Mouse (Mus musculus): ENCODE measurements around the gene Ubqln4. TPM values are rescaled to one million over a fixed set of nuclear protein-coding genes. Genes with fewer than 3 reads are reported as not detected.
A peak's percentile ranks its signal among the peaks of the same experiment; 100 is the strongest.

Gene Ubqln4
- polyA plus RNA-seq, 1 experiment from 2014 or later = 18.4 TPM

DNA sequence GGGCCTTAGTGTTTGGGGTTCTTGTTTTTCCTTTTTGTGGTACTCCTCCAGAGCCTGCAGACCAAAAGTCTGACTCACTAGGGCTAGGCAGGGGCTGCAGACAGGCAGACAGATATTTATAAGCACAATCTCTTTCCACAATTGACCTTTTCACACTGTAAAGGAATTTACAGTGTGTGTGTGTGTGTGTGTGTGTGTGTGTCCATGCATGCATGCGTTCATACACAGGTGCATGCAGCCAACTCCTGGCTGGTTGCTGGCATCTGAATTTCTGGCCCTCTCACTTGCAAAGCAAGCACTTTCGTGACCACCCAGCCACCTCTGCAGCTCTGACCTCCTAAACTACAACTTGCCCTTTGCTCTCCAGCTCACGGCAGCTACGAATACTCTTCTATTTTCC lies 55.5 kb downstream of the Ubqln4 start:
- Histone ChIP-seq H3K36me3 (ENCODE audit: insufficient read depth, low read length) (no peaks in the 10 kb centered on the region; the same call in 1 of the 2 replicates), H3K4me1 (ENCODE audit: insufficient read depth, low read depth, low read length) (no peaks in the 10 kb centered on the region; the same call in none of the 2 replicates), H3K9ac (replicated peaks; ENCODE audit: low read depth) (no peak overlapping the region), H3K9me3 (ENCODE audit: low read length) (no peaks in the 10 kb centered on the region), H3K27me3 (replicated peaks; ENCODE audit: insufficient read depth, low read length) (no peaks in the 10 kb centered on the region), H3K27ac (ENCODE audit: low read length) (no peak overlapping the region), H3K4me3 (ENCODE audit: low read depth, low read length) (no peak overlapping the region), H3K4me2 (replicated peaks; ENCODE audit: low read depth, low read length) (no peak overlapping the region)
- whole genome bisulfite sequencing = 60% methylated on average over 4 of the region's 4 CpGs
- TF ChIP-seq CTCF (IDR thresholded peaks at IDR 0.05) (no peak), EP300 (IDR thresholded peaks at IDR 0.05) (no peak)
- DNase-seq (ENCODE audit: low spot score) (no peak), ATAC-seq (no peak)

DNA sequence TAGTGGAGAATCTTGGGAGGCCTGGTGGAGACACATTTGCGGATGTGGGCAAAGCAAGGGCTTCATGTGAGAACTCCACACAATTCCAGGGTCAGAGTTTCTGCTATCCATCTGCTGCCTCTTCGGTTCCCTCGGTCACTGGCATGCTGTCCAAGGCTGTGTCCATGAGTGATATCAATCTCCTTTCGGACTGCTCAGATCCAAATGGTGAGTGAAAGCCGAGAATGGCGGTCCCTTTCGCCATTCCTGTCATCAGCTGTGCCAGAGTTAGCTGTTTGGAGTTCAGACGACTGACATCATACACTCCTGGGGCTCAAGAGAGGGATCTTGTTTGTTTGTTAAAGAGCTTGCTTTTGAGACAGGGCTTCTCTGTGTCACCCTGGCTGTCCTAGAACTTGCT lies 60.9 kb downstream of the Ubqln4 start:
- no peaks in the 10 kb centered on the region for H3K27me3 ChIP-seq (replicated peaks; ENCODE audit: insufficient read depth, low read length)
- 69% methylated on average over 8 of the region's 8 CpGs for WGBS

DNA sequence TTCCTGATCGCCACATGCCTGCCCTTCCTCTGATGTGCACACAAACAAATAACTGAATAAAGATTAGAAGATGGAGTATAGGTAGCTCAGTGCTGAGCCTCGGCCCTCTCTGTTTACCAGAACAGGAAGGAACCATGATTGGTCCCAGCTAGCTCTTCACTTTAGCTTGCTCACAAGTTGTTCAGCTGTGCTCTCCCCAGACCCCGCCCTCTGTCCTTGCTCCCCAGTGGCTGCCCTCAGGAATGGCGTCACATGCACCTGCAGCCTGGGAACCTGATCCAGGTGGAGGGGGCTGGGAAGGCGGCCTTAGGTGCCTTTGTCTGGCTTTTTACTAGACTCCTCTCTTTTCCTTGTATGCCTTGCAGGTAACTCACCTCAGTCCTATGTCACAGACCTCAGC lies 61.6 kb downstream of the Ubqln4 start:
- Histone ChIP-seq H3K27me3 (replicated peaks; ENCODE audit: insufficient read depth, low read length) (no peaks in the 10 kb centered on the region), H3K4me3 (ENCODE audit: low read depth, low read length) (no peak overlapping the region), H3K9ac (replicated peaks; ENCODE audit: low read depth) (no peak overlapping the region), H3K27ac (ENCODE audit: low read length) (peak overlapping the region; percentile 57; the same call in 1 of the 2 replicates), H3K4me2 (replicated peaks; ENCODE audit: low read depth, low read length) (no peak overlapping the region), H3K4me1 (ENCODE audit: insufficient read depth, low read depth, low read length) (peaks cover 9% of the 10 kb centered on the region), H3K9me3 (ENCODE audit: low read length) (no peaks in the 10 kb centered on the region), H3K36me3 (ENCODE audit: insufficient read depth, low read length) (no peaks in the 10 kb centered on the region; the same call in 1 of the 2 replicates)
- no peak for TF ChIP-seq CTCF (IDR thresholded peaks at IDR 0.05)
- TF ChIP-seq EP300 (IDR thresholded peaks at IDR 0.05) = no peak
- WGBS = 60% methylated on average over 5 of the region's 5 CpGs
- peak; percentile 84 for DNase-seq (ENCODE audit: low spot score)
- ATAC-seq = peak; percentile 81

More for the DNA sequence above, 60.9 kb downstream of the Ubqln4 start:
- H3K9ac ChIP-seq (replicated peaks; ENCODE audit: low read depth) = no peak overlapping the region
- no peak for ATAC-seq
- no peaks in the 10 kb centered on the region; the same call in 1 of the 2 replicates for H3K36me3 ChIP-seq (ENCODE audit: insufficient read depth, low read length)
- H3K9me3 ChIP-seq (ENCODE audit: low read length) = no peaks in the 10 kb centered on the region
- no peak overlapping the region for H3K27ac ChIP-seq (ENCODE audit: low read length)
- H3K4me3 ChIP-seq (ENCODE audit: low read depth, low read length) = no peak overlapping the region
- peaks cover 9% of the 10 kb centered on the region for H3K4me1 ChIP-seq (ENCODE audit: insufficient read depth, low read depth, low read length)
- TF ChIP-seq CTCF (IDR thresholded peaks at IDR 0.05) = no peak
- no peak for TF ChIP-seq EP300 (IDR thresholded peaks at IDR 0.05)
- no peak overlapping the region for H3K4me2 ChIP-seq (replicated peaks; ENCODE audit: low read depth, low read length)
- DNase-seq (ENCODE audit: low spot score) = no peak

DNA sequence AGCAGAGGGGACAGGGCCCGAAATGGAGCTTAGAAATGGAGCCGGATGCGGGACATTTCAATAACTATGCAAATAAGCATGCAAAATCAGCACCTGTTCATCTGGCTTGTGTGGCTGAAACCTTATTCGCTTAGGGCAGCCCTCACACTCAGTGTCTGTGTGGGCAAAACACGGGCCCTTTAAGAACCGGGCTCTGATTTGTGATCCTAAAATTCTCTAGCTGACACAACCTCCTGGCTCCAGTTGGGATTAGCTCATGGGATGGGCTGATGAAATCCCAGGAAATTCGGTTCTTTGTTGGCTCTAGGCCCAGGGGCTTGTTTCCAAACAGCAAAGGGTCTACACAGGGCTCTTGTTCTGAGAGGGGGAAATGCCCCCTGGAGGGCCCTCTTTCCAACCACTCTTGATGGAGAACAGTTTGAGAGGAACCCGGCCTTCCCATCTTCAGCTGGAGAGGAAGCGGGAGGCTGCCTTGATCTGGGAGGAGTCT lies 62.4 kb downstream of the Ubqln4 start:
- Histone ChIP-seq H3K9ac (replicated peaks; ENCODE audit: low read depth) (no peak overlapping the region), H3K4me3 (ENCODE audit: low read depth, low read length) (peak overlapping the region; percentile 23), H3K4me1 (ENCODE audit: insufficient read depth, low read depth, low read length) (peaks cover 9% of the 10 kb centered on the region), H3K4me2 (replicated peaks; ENCODE audit: low read depth, low read length) (peak overlapping the region; percentile 40), H3K9me3 (ENCODE audit: low read length) (no peaks in the 10 kb centered on the region), H3K27ac (ENCODE audit: low read length) (peak overlapping the region; percentile 60), H3K36me3 (ENCODE audit: insufficient read depth, low read length) (no peaks in the 10 kb centered on the region; the same call in 1 of the 2 replicates), H3K27me3 (replicated peaks; ENCODE audit: insufficient read depth, low read length) (no peaks in the 10 kb centered on the region)
- 31% methylated on average over 9 of the region's 9 CpGs for WGBS
- peak; percentile 54 for ATAC-seq
- TF ChIP-seq CTCF (IDR thresholded peaks at IDR 0.05) (no peak), EP300 (IDR thresholded peaks at IDR 0.05) (no peak; the same call in 1 of the 2 replicates)
- DNase-seq (ENCODE audit: low spot score) = peak; percentile 87

DNA sequence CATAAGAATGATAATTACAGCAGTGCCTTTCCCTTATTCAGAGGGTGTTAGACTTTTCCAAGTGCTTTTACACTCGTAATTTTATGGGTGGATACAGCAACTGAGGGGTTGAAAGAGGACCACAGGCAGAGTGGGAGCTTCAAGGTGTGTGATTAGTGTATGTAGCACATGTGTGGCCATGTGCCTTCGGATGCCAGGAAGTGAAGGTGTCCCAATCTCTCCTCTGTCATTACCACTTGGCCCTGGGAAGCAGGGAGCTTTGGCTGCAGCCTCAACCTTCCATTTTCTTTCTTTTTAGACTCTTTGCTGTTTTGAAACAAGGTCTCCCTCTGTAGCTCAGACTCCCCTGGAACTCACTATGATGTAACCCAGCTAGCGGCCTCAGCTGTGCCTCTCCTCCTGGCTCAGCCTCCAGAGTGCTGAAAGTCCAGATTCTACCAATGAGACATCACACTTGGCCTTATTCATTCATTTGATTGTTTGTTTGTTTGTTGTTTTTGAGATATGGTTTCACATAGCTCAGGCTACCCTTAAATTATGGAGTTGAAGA lies 63.5 kb downstream of the Ubqln4 start:
- H3K4me3 ChIP-seq (ENCODE audit: low read depth, low read length) = 0 out of 2 replicates have a peak overlapping the region, but pooled peaks have one; percentile 23
- H3K27ac ChIP-seq (ENCODE audit: low read length) = no peak overlapping the region
- no peaks in the 10 kb centered on the region for H3K27me3 ChIP-seq (replicated peaks; ENCODE audit: insufficient read depth, low read length)
- no peaks in the 10 kb centered on the region for H3K9me3 ChIP-seq (ENCODE audit: low read length)
- WGBS = 71% methylated on average over 3 of the region's 3 CpGs
- H3K4me1 ChIP-seq (ENCODE audit: insufficient read depth, low read depth, low read length) = peaks cover 11% of the 10 kb centered on the region
- no peak for ATAC-seq
- H3K36me3 ChIP-seq (ENCODE audit: insufficient read depth, low read length) = no peaks in the 10 kb centered on the region; the same call in 1 of the 2 replicates
- TF ChIP-seq CTCF (IDR thresholded peaks at IDR 0.05) (no peak), EP300 (IDR thresholded peaks at IDR 0.05) (no peak)
- H3K9ac ChIP-seq (replicated peaks; ENCODE audit: low read depth) = no peak overlapping the region
- peak overlapping the region; percentile 40 for H3K4me2 ChIP-seq (replicated peaks; ENCODE audit: low read depth, low read length)
- peak; percentile 31 for DNase-seq (ENCODE audit: low spot score)

DNA sequence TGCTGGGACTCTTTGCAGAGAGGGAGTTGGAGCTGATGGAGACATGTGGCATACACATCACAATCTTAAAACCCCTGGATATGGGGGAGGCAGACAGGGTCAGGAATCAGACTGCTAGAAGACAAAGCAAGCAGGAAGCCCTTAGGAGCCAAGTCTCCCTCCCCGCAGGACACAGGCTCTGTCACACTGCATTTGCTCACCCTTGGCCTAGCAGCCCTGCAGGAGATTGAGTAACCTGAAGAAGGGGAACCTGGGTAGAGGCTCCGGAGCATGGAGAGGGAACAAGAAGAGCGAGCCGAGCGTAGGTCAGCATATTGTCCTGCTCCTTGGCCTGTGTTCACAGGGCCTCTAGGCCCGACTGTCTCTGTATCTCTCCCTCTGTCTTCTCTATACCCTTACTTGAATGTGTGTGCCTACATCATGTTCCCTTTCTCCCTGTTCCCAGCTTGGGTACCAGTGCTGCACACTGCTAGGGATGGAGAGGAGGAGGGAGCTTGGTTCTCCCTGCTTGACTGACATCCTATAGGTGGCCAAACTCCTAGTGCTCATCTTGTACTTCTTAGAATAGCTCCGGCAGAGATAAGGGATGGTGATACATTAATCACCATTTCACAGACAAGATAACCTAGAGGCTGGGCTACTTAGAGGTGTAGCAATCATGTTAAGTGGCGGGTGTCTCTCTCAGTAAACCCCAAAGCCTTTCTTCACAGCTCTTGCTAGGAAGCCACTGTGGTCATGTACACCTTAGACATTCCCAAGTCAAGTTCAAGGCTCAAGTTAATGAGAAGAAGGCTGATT lies 64.7 kb downstream of the Ubqln4 start:
- DNase-seq (ENCODE audit: low spot score) (no peak), ATAC-seq (no peak)
- Histone ChIP-seq H3K4me1 (ENCODE audit: insufficient read depth, low read depth, low read length) (peaks cover 12% of the 10 kb centered on the region), H3K9me3 (ENCODE audit: low read length) (no peaks in the 10 kb centered on the region), H3K4me2 (replicated peaks; ENCODE audit: low read depth, low read length) (no peak overlapping the region), H3K9ac (replicated peaks; ENCODE audit: low read depth) (no peak overlapping the region), H3K27me3 (replicated peaks; ENCODE audit: insufficient read depth, low read length) (no peaks in the 10 kb centered on the region), H3K4me3 (ENCODE audit: low read depth, low read length) (no peak overlapping the region), H3K27ac (ENCODE audit: low read length) (no peak overlapping the region), H3K36me3 (ENCODE audit: insufficient read depth, low read length) (no peaks in the 10 kb centered on the region; the same call in 1 of the 2 replicates)
- TF ChIP-seq CTCF (IDR thresholded peaks at IDR 0.05) (no peak), EP300 (IDR thresholded peaks at IDR 0.05) (no peak)
- WGBS = 69% methylated on average over 8 of the region's 8 CpGs

MicroRNAs within 50 kb of the gene (microRNA counts, 519-probe panel; counts per million panel counts)
- microRNA mmu-miR-1905 = not detected

Small RNA genes within 50 kb of the gene (microRNA-seq; reads per million reads assigned to microRNA genes)
- gene Mir1905 = not detected

Other genes with a start within 250 kb of the Ubqln4 start
- gene Glmp, start 228.7 kb upstream of the Ubqln4 start, polyA plus RNA-seq (2015; fragmentation: Nextera tagmentation; extraction: Ambion mirVana) = 273 and 278 TPM in 2 replicates
- 9.0 and 9.6 TPM in 2 replicates for gene Tmem79, start 217.6 kb upstream of the Ubqln4 start, polyA plus RNA-seq (2015; fragmentation: Nextera tagmentation; extraction: Ambion mirVana)
- 19.7 and 19.8 TPM in 2 replicates for gene Smg5, start 217.5 kb upstream of the Ubqln4 start, polyA plus RNA-seq (2015; fragmentation: Nextera tagmentation; extraction: Ambion mirVana)
- 4.3 and 5.3 TPM in 2 replicates for gene Paqr6, start 189.2 kb upstream of the Ubqln4 start, polyA plus RNA-seq (2015; fragmentation: Nextera tagmentation; extraction: Ambion mirVana)
- gene Bglap3, start 181.0 kb upstream of the Ubqln4 start, polyA plus RNA-seq (2015; fragmentation: Nextera tagmentation; extraction: Ambion mirVana) = 0.14 and 0.39 TPM in 2 replicates
- gene Bglap2, start 175.1 kb upstream of the Ubqln4 start, polyA plus RNA-seq (2015; fragmentation: Nextera tagmentation; extraction: Ambion mirVana) = not detected in 2 replicates
- gene Bglap, start 169.3 kb upstream of the Ubqln4 start, polyA plus RNA-seq (2015; fragmentation: Nextera tagmentation; extraction: Ambion mirVana) = not detected in 2 replicates
- 27.9 and 30.6 TPM in 2 replicates for gene Pmf1, start 143.4 kb upstream of the Ubqln4 start, polyA plus RNA-seq (2015; fragmentation: Nextera tagmentation; extraction: Ambion mirVana)
- 9.3 and 11.3 TPM in 2 replicates for gene Slc25a44, start 128.6 kb upstream of the Ubqln4 start, polyA plus RNA-seq (2015; fragmentation: Nextera tagmentation; extraction: Ambion mirVana)
- gene Sema4a, start 92.6 kb upstream of the Ubqln4 start, polyA plus RNA-seq (2015; fragmentation: Nextera tagmentation; extraction: Ambion mirVana) = 9.0 and 9.2 TPM in 2 replicates
- 185 and 216 TPM in 2 replicates for gene Lmna, start 43.8 kb upstream of the Ubqln4 start, polyA plus RNA-seq (2015; fragmentation: Nextera tagmentation; extraction: Ambion mirVana)
- gene Mex3a, start 21.4 kb upstream of the Ubqln4 start, polyA plus RNA-seq (2015; fragmentation: Nextera tagmentation; extraction: Ambion mirVana) = 2.6 and 3.4 TPM in 2 replicates
- gene Rab25, start 5.5 kb upstream of the Ubqln4 start, polyA plus RNA-seq (2015; fragmentation: Nextera tagmentation; extraction: Ambion mirVana) = 61.4 and 61.8 TPM in 2 replicates
- gene Lamtor2, start 684 bp upstream of the Ubqln4 start, polyA plus RNA-seq (2015; fragmentation: Nextera tagmentation; extraction: Ambion mirVana) = 138 and 143 TPM in 2 replicates
- 306 and 384 TPM in 2 replicates for gene Ssr2, start 22.1 kb downstream of the Ubqln4 start, polyA plus RNA-seq (2015; fragmentation: Nextera tagmentation; extraction: Ambion mirVana)
- 170 and 229 TPM in 2 replicates for gene Arhgef2, start 52.2 kb downstream of the Ubqln4 start, polyA plus RNA-seq (2015; fragmentation: Nextera tagmentation; extraction: Ambion mirVana)
- gene Rxfp4, start 99.4 kb downstream of the Ubqln4 start, polyA plus RNA-seq (2015; fragmentation: Nextera tagmentation; extraction: Ambion mirVana) = 0.61 and 0.92 TPM in 2 replicates
- 42.3 and 49.4 TPM in 2 replicates for gene Khdc4, start 132.0 kb downstream of the Ubqln4 start, polyA plus RNA-seq (2015; fragmentation: Nextera tagmentation; extraction: Ambion mirVana)
- 88.6 and 98.4 TPM in 2 replicates for gene Rit1, start 163.1 kb downstream of the Ubqln4 start, polyA plus RNA-seq (2015; fragmentation: Nextera tagmentation; extraction: Ambion mirVana)
- 4.9 and 5.6 TPM in 2 replicates for gene Syt11, start 221.4 kb downstream of the Ubqln4 start, polyA plus RNA-seq (2015; fragmentation: Nextera tagmentation; extraction: Ambion mirVana)

Data from lung, postnatal 0 days (tissue).